25 mouse cellular contexts compared by ENCODE assay signal in the genomic region with DNA sequence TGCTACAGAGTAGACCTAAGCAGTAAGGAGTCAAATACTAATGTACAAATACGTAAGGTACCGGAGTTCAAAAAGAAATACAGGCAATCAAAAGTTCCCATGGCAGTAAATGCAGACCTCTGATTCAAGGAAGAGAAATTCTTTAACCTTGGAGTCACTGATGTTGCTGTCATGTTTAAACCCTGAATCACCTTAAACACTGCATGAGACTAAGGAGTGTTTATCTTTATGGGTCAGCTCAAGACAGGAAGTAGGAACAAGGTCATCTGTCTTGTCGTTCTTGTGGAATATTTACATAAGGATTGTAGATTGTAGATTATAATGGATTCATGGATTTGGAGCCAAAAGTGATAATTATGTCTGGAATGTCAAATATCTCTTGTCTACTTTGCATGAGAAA.
DNase-seq lines count a peak whose midpoint lies in the region; ATAC-seq and TF ChIP-seq lines count a peak whose summit lies in the region.
"Had no signal": no experiment of that assay in that cellular context is flagged by ENCODE, and none has a peak within 500 bp of the region (broad histone marks: within the 10 kb centered on the region; RNA-seq: fewer than 3 reads in every experiment).

No protein-coding gene starts in this region.

- 21% methylated on average over 3 of the region's 3 CpGs for WGBS in lung, embryonic 14.5 days

- H3K9ac ChIP-seq in lung, embryonic 14.5 days, result no peak overlapping the region
- H3K9ac ChIP-seq: embryonic facial prominence, embryonic 13.5 days; forebrain, embryonic 13.5 days; forebrain, postnatal 0 days; heart, embryonic 15.5 days; hindbrain, embryonic 14.5 days had no signal

- H3K27me3 ChIP-seq in lung, embryonic 14.5 days (ENCODE audit: insufficient read depth, low read length), result no peaks in the 10 kb centered on the region
- no peaks in the 10 kb centered on the region for H3K27me3 ChIP-seq in myocyte (ENCODE audit: control insufficient read depth, insufficient read depth, insufficient read length)
- H3K27me3 ChIP-seq: embryonic facial prominence, embryonic 13.5 days; forebrain, embryonic 13.5 days; heart, embryonic 15.5 days had no signal

- H3K9me3 ChIP-seq in lung, embryonic 14.5 days (ENCODE audit: low read depth, low read length), result no peaks in the 10 kb centered on the region
- H3K9me3 ChIP-seq: embryonic facial prominence, embryonic 13.5 days; forebrain, embryonic 13.5 days; G1E; heart, embryonic 15.5 days; hindbrain, embryonic 10.5 days had no signal

- DNase-seq in embryo, embryonic 10 days (ENCODE audit: low spot score), result peak; percentile 17
- no peak for DNase-seq in embryo, embryonic 9.5 days (ENCODE audit: extremely low spot score)
- peak; percentile 44 for DNase-seq in lung, embryonic 14.5 days
- no peak for DNase-seq in lung, postnatal 36 days
- peak; percentile 21 for DNase-seq in embryo, embryonic 10.5 days (ENCODE audit: low spot score)
- no peak for DNase-seq in kidney, postnatal 4 days
- no peak for DNase-seq in heart, postnatal 36 days
- DNase-seq: adrenal gland, adult 2 months; adrenal gland, postnatal 25 days; cerebellum, adult 18-20 months; cerebellum, adult 9-11 months; cerebellum, postnatal 36 days; forebrain, postnatal 0 days; gastrocnemius, postnatal 14 days; heart, adult 2 months; heart, postnatal 14 days had no signal

- ATAC-seq in lung, embryonic 14.5 days (ENCODE audit: insufficient read depth), result no peak
- ATAC-seq: CD4-positive, CD25-positive, alpha-beta regulatory T cell, adult 4 months; forebrain, embryonic 13.5 days; forebrain, postnatal 0 days had no signal

- no peaks in the 10 kb centered on the region for H3K36me3 ChIP-seq in lung, embryonic 14.5 days (ENCODE audit: insufficient read depth)
- no peaks in the 10 kb centered on the region for H3K36me3 ChIP-seq in myocyte (ENCODE audit: control insufficient read depth, insufficient read depth)
- H3K36me3 ChIP-seq: embryonic facial prominence, embryonic 13.5 days; G1E; heart, embryonic 15.5 days; hindbrain, embryonic 10.5 days had no signal

- H3K4me2 ChIP-seq in lung, embryonic 14.5 days, result no peak overlapping the region
- H3K4me2 ChIP-seq in myocyte (ENCODE audit: low read depth), result peak overlapping the region; percentile 31
- H3K4me2 ChIP-seq: embryonic facial prominence, embryonic 13.5 days; forebrain, embryonic 13.5 days; heart, embryonic 11.5 days; heart, embryonic 15.5 days; hindbrain, embryonic 14.5 days had no signal

- H3K79me2 ChIP-seq in myocyte (ENCODE audit: control insufficient read depth, insufficient read depth), result no peaks in the 10 kb centered on the region

- H3K4me1 ChIP-seq in lung, embryonic 14.5 days (ENCODE audit: insufficient read depth), result no peaks in the 10 kb centered on the region
- H3K4me1 ChIP-seq: embryonic facial prominence, embryonic 13.5 days; forebrain, embryonic 13.5 days; heart, embryonic 15.5 days; hindbrain, embryonic 10.5 days had no signal

- H3K4me3 ChIP-seq in lung, embryonic 14.5 days (ENCODE audit: low read depth, low read length), result no peak overlapping the region
- no peak overlapping the region for H3K4me3 ChIP-seq in myocyte
- H3K4me3 ChIP-seq: embryonic facial prominence, embryonic 13.5 days; forebrain, embryonic 13.5 days; heart, adult 2 months; heart, embryonic 15.5 days; hindbrain, embryonic 10.5 days had no signal

- TF ChIP-seq POLR2A in myocyte (IDR thresholded peaks at IDR 0.05; ENCODE audit: insufficient read length, low read depth), result no peak

- H3ac ChIP-seq in myocyte (ENCODE audit: control insufficient read depth, insufficient read length), result no peak overlapping the region

- intact Hi-C loops in heart, postnatal 36 days (cut with DNase I), result no loop called here

- TF ChIP-seq CTCF in lung, embryonic 14.5 days (IDR thresholded peaks at IDR 0.05; ENCODE audit: low read depth), result no peak

- H3K27ac ChIP-seq in lung, embryonic 14.5 days (ENCODE audit: low read depth), result no peak overlapping the region
- H3K27ac ChIP-seq: embryonic facial prominence, embryonic 13.5 days; forebrain, embryonic 13.5 days; heart, adult 2 months; heart, embryonic 15.5 days; hindbrain, embryonic 10.5 days; hindbrain, embryonic 14.5 days had no signal

TF ChIP-seq in myocyte, 11 proteins besides CTCF, POLR2A, EP300 and RAD21:
- TF ChIP-seq TCF12 (IDR thresholded peaks at IDR 0.05; ENCODE audit: insufficient read depth, poor library complexity, severe bottlenecking), result no peak
- no peak for TF ChIP-seq CEBPB (IDR thresholded peaks at IDR 0.05; ENCODE audit: insufficient read depth, poor library complexity, severe bottlenecking)
- TF ChIP-seq TCF3 (IDR thresholded peaks at IDR 0.05; ENCODE audit: insufficient read length, low read depth), result no peak
- TF ChIP-seq MYOG (IDR thresholded peaks at IDR 0.05; ENCODE audit: control insufficient read depth in 1 of 3, insufficient read depth in 1 of 3, insufficient read length in 2 of 3, low read depth in 2 of 3), result no peak
- TF ChIP-seq MAX (IDR thresholded peaks at IDR 0.05; ENCODE audit: low read depth), result no peak
- no peak for TF ChIP-seq REST (IDR thresholded peaks at IDR 0.05; ENCODE audit: insufficient read depth, insufficient read length)
- no peak for TF ChIP-seq E2F4 (IDR thresholded peaks at IDR 0.05; ENCODE audit: insufficient read depth)
- no peak for TF ChIP-seq MYOD1 (IDR thresholded peaks at IDR 0.05; ENCODE audit: control insufficient read depth in 1 of 3, insufficient read length in 2 of 3, low read depth in 2 of 3)
- no peak for TF ChIP-seq SRF (IDR thresholded peaks at IDR 0.05; ENCODE audit: control insufficient read depth, insufficient read length, low read depth)
- TF ChIP-seq POLR2AphosphoS2 (IDR thresholded peaks at IDR 0.05; ENCODE audit: insufficient read length, low read depth), result no peak
- no peak for TF ChIP-seq USF1 (IDR thresholded peaks at IDR 0.05; ENCODE audit: low read depth)

Comparison
In these comparisons a context has a peak if more than half of its experiments do, and no peak if none do; other contexts are left out.
1. DNase-seq: peak in embryo, embryonic 10 days (single experiment), lung, embryonic 14.5 days (single experiment) and embryo, embryonic 10.5 days (single experiment); none in embryo, embryonic 9.5 days (single experiment), lung, postnatal 36 days (single experiment), kidney, postnatal 4 days (0 of 2) and heart, postnatal 36 days (0 of 2).